Mouse (Mus musculus): Measurements from ENCODE around the gene Jund. TPM values are rescaled to one million over a fixed set of nuclear protein-coding genes. Genes with fewer than 3 reads are reported as not detected.

The Jund gene
- total and polyA plus RNA-seq, 3 experiments: 191 to 283 (median 279) TPM

- peaks cover 20 to 57% of the 10 kb centered on the region in 2 experiments for H3K4me1 ChIP-seq (ENCODE audit: control insufficient read depth in 1 of 2, insufficient read depth in 2 of 2)
- peak overlapping the region; percentile 24 to 82 (median 36) for H3K4me3 ChIP-seq (replicated peaks in 1 of 3; ENCODE audit: low read depth in 2 of 3, low read length in 2 of 3, poor library complexity in 1 of 3)
- H3K27me3 ChIP-seq (replicated peaks): no peaks in the 10 kb centered on the region
- H3K9me3 ChIP-seq (replicated peaks; ENCODE audit: low read length): no peaks in the 10 kb centered on the region
- peak overlapping the region; percentile 79 for H3K4me2 ChIP-seq (ENCODE audit: insufficient read depth, low read depth, poor library complexity, severe bottlenecking)
- peak; percentile 40 for DNase-seq (ENCODE audit: extremely low read depth)
- TF ChIP-seq MAZ (IDR thresholded peaks at IDR 0.05; ENCODE audit: low read depth, low read length): no peak
- TF ChIP-seq NRF1 (IDR thresholded peaks at IDR 0.05; ENCODE audit: low read depth, low read length): no peak
- TF ChIP-seq SIN3A (IDR thresholded peaks at IDR 0.05; ENCODE audit: low read length): peak; percentile 27; the same call in 1 of the 2 replicates
- TF ChIP-seq TBP (conservative IDR thresholded peaks at IDR 0.05; ENCODE audit: low read depth, low read length): 0 out of 2 replicates have a peak, but pooled peaks have one; percentile 9
- TF ChIP-seq MAX (IDR thresholded peaks at IDR 0.05; ENCODE audit: low read length): no peak
- TF ChIP-seq BHLHE40 (IDR thresholded peaks at IDR 0.05; ENCODE audit: low read depth, low read length): peak; percentile 70
- TF ChIP-seq MYC (IDR thresholded peaks at IDR 0.05; ENCODE audit: low read depth, low read length): no peak; the same call in 1 of the 2 replicates
- no peak for TF ChIP-seq GABPA (IDR thresholded peaks at IDR 0.05; ENCODE audit: insufficient replicate concordance, low read depth, low read length)
- TF ChIP-seq POLR2AphosphoS2 (IDR thresholded peaks at IDR 0.05; ENCODE audit: low read depth, low read length): peak; percentile 10; the same call in 1 of the 2 replicates
- TF ChIP-seq TCF12 (IDR thresholded peaks at IDR 0.05; ENCODE audit: low read depth, low read length): peak; percentile 45; the same call in 1 of the 2 replicates
- no peak; the same call in 1 of the 2 replicates for TF ChIP-seq ETS1 (conservative IDR thresholded peaks at IDR 0.05; ENCODE audit: low read depth, low read length)
- 0 out of 2 replicates have a peak, but pooled peaks have one; percentile 91 for TF ChIP-seq CHD1 (IDR thresholded peaks at IDR 0.05; ENCODE audit: low read depth, low read length)
- no peak; the same call in 1 of the 2 replicates for TF ChIP-seq JUND (conservative IDR thresholded peaks at IDR 0.05; ENCODE audit: low read depth, low read length)
- peak; percentile 17; the same call in 1 of the 2 replicates for TF ChIP-seq ZKSCAN1 (IDR thresholded peaks at IDR 0.05; ENCODE audit: borderline replicate concordance, low read depth, low read length)
- TF ChIP-seq ZC3H11A (IDR thresholded peaks at IDR 0.05; ENCODE audit: low read depth, low read length): no peak
- TF ChIP-seq UBTF (IDR thresholded peaks at IDR 0.05; ENCODE audit: low read depth, low read length): 0 out of 2 replicates have a peak, but pooled peaks have one; percentile 18
- TF ChIP-seq IRF4 (IDR thresholded peaks at IDR 0.05; ENCODE audit: low read depth, low read length): no peak; the same call in 1 of the 2 replicates
- TF ChIP-seq EP300 (IDR thresholded peaks at IDR 0.05; ENCODE audit: low read length): no peak; the same call in 1 of the 2 replicates
- TF ChIP-seq ZMIZ1 (IDR thresholded peaks at IDR 0.05; ENCODE audit: low read depth, low read length): peak; percentile 20; the same call in 1 of the 2 replicates
- no peak; the same call in 1 of the 2 replicates for TF ChIP-seq ZNF384 (IDR thresholded peaks at IDR 0.05; ENCODE audit: low read depth, low read length)
- TF ChIP-seq MAFK (IDR thresholded peaks at IDR 0.05; ENCODE audit: insufficient replicate concordance, low read length): no peak
- TF ChIP-seq USF2 (conservative IDR thresholded peaks at IDR 0.05; ENCODE audit: low read depth, low read length): no peak
- peak overlapping the region; percentile 77 for H3K9ac ChIP-seq (ENCODE audit: insufficient read depth, low read depth)
- peak overlapping the region; percentile 99 for H3K27ac ChIP-seq (ENCODE audit: insufficient read depth, low read depth)
- H3K79me2 ChIP-seq (replicated peaks; ENCODE audit: control insufficient read depth, extremely low read depth, insufficient read depth, poor library complexity, severe bottlenecking): peaks cover 23% of the 10 kb centered on the region
- H3K36me3 ChIP-seq (replicated peaks in 1 of 2; ENCODE audit: control insufficient read depth in 1 of 2, insufficient read depth in 1 of 2, low read length in 1 of 2): peaks cover 0 to 18% of the 10 kb centered on the region in 2 experiments
- in situ Hi-C loops (cut with MboI; ENCODE audit: low pct_ligation_motif_present, low pct_unique_long_range_greater_than_20kb, low sequenced_read_pairs): no loop called here
- dilution Hi-C loops (cut with MboI; ENCODE audit: extremely low pct_ligation_motif_present, extremely low pct_unique_long_range_greater_than_20kb, low sequenced_read_pairs): no loop called here
Measured at GRCm38 (mm10) chr8:70697366-70698250, 1.1 kb upstream of the Jund start.

All from CH12.LX (cell line).